Comparison of ENCODE assay signal across 11 mouse cellular contexts in the genomic region with DNA sequence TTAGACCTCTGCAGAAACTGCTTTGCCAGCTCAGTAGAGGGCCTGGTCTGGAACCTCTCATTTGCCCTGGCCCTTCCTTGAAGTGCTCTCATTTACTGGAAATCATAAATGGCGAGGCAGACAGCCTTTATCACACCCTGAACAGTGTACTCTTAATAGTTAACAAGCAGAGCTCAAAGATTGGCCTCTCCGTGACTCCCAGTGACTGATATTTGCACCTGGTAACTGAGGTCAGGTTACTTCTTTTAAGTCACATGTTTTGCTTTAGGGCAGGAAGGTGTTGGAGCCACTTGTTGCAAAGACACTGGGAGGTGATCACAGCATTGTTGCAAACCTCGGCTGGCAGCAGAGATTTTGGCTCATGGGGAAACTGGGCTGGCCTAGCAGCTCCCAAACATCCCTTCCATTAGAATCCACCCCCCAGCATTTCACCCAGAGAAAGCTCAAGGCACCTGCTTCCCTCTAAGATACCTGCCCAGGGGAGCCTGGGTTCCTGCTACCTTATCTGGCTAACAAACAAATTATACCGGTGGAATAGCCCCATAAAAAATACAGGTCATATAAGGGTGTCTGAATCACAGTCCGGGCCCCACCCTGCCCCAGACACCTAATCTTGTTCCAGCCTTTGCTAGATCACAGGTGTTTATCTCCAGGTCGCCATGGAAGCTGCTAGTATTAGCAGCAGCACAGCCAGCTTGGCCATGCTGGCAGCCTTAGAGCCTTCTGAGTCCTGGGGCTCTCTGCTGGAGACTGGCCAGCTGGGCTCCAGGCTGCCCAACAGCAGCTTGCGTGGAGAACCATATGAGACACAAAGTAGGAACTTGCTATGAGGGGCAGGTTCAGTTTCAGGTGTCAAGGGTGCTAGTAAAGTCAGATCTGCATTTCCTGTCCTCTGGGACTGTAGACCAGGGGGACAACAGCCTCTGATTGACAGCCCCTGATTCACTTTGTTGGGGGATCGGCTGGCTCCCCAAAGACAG. TPM values are rescaled to one million over a fixed set of nuclear protein-coding genes. Genes with fewer than 3 reads are reported as not detected.
DNase-seq lines count a peak whose midpoint lies in the region; ATAC-seq and TF ChIP-seq lines count a peak whose summit lies in the region.
"Had no signal": no experiment of that assay in that cellular context is flagged by ENCODE, and none has a peak within 500 bp of the region (broad histone marks: within the 10 kb centered on the region; RNA-seq: fewer than 3 reads in every experiment).

No protein-coding gene starts in this region.

- H3K4me1 ChIP-seq in kidney, postnatal 0 days (replicated peaks; ENCODE audit: insufficient read depth, low read length): no peaks in the 10 kb centered on the region
- peaks cover 3% of the 10 kb centered on the region for H3K4me1 ChIP-seq in ES-Bruce4 (ENCODE audit: control insufficient read depth, insufficient read depth, low read length)
- no peaks in the 10 kb centered on the region for H3K4me1 ChIP-seq in hindbrain, embryonic 11.5 days (replicated peaks; ENCODE audit: control insufficient read depth, insufficient read depth, low read length)

- 0 out of 2 replicates have a peak, but pooled peaks have one; percentile 14 for TF ChIP-seq EP300 in ES-Bruce4 (IDR thresholded peaks at IDR 0.05; ENCODE audit: insufficient read depth, low read depth, low read length)

- no peak for ATAC-seq in kidney, postnatal 0 days (replicated peaks; ENCODE audit: low FRiP score, low read depth)
- no peak for ATAC-seq in hindbrain, embryonic 11.5 days (ENCODE audit: low FRiP score)
- ATAC-seq: forebrain, postnatal 0 days had no signal

- TF ChIP-seq POLR2A in ES-Bruce4 (IDR thresholded peaks at IDR 0.05; ENCODE audit: insufficient read depth, low read length): no peak

- no peak overlapping the region for H3K27ac ChIP-seq in kidney, postnatal 0 days
- H3K27ac ChIP-seq in ES-Bruce4 (ENCODE audit: insufficient read depth, low read length): no peak overlapping the region
- H3K27ac ChIP-seq in hindbrain, embryonic 11.5 days (ENCODE audit: low read depth, low read length): no peak overlapping the region
- H3K27ac ChIP-seq: hindbrain, embryonic 10.5 days; left cerebral cortex, adult 2 months had no signal

- DNase-seq in kidney, postnatal 0 days (ENCODE audit: low spot score): peak; percentile 23
- no peak for DNase-seq in kidney, postnatal 25 days
- peak; percentile 46 for DNase-seq in CD4-positive, CD25-positive, alpha-beta regulatory T cell, adult 2 months (ENCODE audit: low read depth, low spot score)
- DNase-seq in kidney, postnatal 36 days: peak; percentile 33 to 37
- DNase-seq in hindbrain, embryonic 11.5 days (ENCODE audit: low spot score): no peak
- DNase-seq in layer of hippocampus, postnatal 10 days (ENCODE audit: low spot score in 2 of 2): no peak
- DNase-seq: forebrain, postnatal 0 days; lung, postnatal 36 days had no signal

- no peak overlapping the region for H3K9ac ChIP-seq in kidney, postnatal 0 days (ENCODE audit: low read depth, low read length)
- no peak overlapping the region for H3K9ac ChIP-seq in ES-Bruce4 (ENCODE audit: low read depth, poor library complexity, severe bottlenecking)
- no peak overlapping the region for H3K9ac ChIP-seq in hindbrain, embryonic 11.5 days (ENCODE audit: low read depth, low read length)
- H3K9ac ChIP-seq: forebrain, postnatal 0 days had no signal

- 48% methylated on average over 8 of the region's 8 CpGs for WGBS in kidney, postnatal 0 days
- WGBS in hindbrain, embryonic 11.5 days: 70% methylated on average over 8 of the region's 8 CpGs

- no peak overlapping the region for H3K4me2 ChIP-seq in kidney, postnatal 0 days (ENCODE audit: low read length)
- no peak overlapping the region for H3K4me2 ChIP-seq in hindbrain, embryonic 11.5 days (replicated peaks; ENCODE audit: low read depth, low read length)

- no peaks in the 10 kb centered on the region for H3K27me3 ChIP-seq in kidney, postnatal 0 days (ENCODE audit: insufficient read depth, low read length)
- H3K27me3 ChIP-seq in ES-Bruce4 (ENCODE audit: control insufficient read depth, insufficient read depth, low read length, poor library complexity, severe bottlenecking): no peaks in the 10 kb centered on the region
- no peaks in the 10 kb centered on the region for H3K27me3 ChIP-seq in hindbrain, embryonic 11.5 days (ENCODE audit: control insufficient read depth, insufficient read depth, low read length)

- H3K36me3 ChIP-seq in kidney, postnatal 0 days (ENCODE audit: insufficient read depth, low read length): no peaks in the 10 kb centered on the region
- no peaks in the 10 kb centered on the region for H3K36me3 ChIP-seq in ES-Bruce4 (ENCODE audit: control insufficient read depth, insufficient read depth, low read length, poor library complexity, severe bottlenecking)
- no peaks in the 10 kb centered on the region for H3K36me3 ChIP-seq in hindbrain, embryonic 11.5 days (ENCODE audit: control insufficient read depth, insufficient read depth, low read length)
- H3K36me3 ChIP-seq: hindbrain, embryonic 10.5 days had no signal

- no peaks in the 10 kb centered on the region for H3K9me3 ChIP-seq in kidney, postnatal 0 days (replicated peaks; ENCODE audit: low read length)
- H3K9me3 ChIP-seq in ES-Bruce4 (replicated peaks; ENCODE audit: control insufficient read depth, insufficient read depth, low read length, poor library complexity, severe bottlenecking): no peaks in the 10 kb centered on the region
- no peaks in the 10 kb centered on the region for H3K9me3 ChIP-seq in hindbrain, embryonic 11.5 days (ENCODE audit: control insufficient read depth, low read length)
- H3K9me3 ChIP-seq: hindbrain, embryonic 10.5 days had no signal

- TF ChIP-seq CTCF in kidney, postnatal 0 days (IDR thresholded peaks at IDR 0.05; ENCODE audit: low read depth): no peak
- TF ChIP-seq CTCF in ES-Bruce4 (IDR thresholded peaks at IDR 0.05; ENCODE audit: low read depth, low read length): no peak

- no peak overlapping the region for H3K4me3 ChIP-seq in kidney, postnatal 0 days (replicated peaks; ENCODE audit: low read depth, low read length)
- H3K4me3 ChIP-seq in ES-Bruce4 (ENCODE audit: low read depth, low read length): no peak overlapping the region
- no peak overlapping the region for H3K4me3 ChIP-seq in hindbrain, embryonic 11.5 days (ENCODE audit: low read depth, low read length)
- H3K4me3 ChIP-seq: hindbrain, embryonic 10.5 days; left cerebral cortex, adult 2 months had no signal

RNA-seq across cellular contexts. Expression of gene Gm12216, which starts 19.1 kb away (rescaled TPM):
- 2.0 and 2.3 TPM in 2 replicates for polyA plus RNA-seq in kidney, postnatal 0 days (2015; fragmentation: Nextera tagmentation; extraction: Ambion mirVana)
- 1.1 and 2.8 TPM in 2 replicates for polyA plus RNA-seq in ES-Bruce4 (2011; ENCODE audit: insufficient read depth, insufficient read length, low read depth, missing spikeins)
- polyA plus RNA-seq in hindbrain, embryonic 11.5 days (2014; fragmentation: Nextera tagmentation; extraction: Ambion mirVana): 0.21 TPM in 1 of 2 replicates, not detected in the other
- 1 to 10 TPM; 1.4 to 3.6 TPM for total RNA-seq in layer of hippocampus, postnatal 10 days (2021)
- total RNA-seq: forebrain, postnatal 0 days had no signal

RNA-seq across cellular contexts. Expression of gene Slc22a5, which starts 51.5 kb away (rescaled TPM):
- 32.0 and 36.4 TPM in 2 replicates for polyA plus RNA-seq in kidney, postnatal 0 days (2015; fragmentation: Nextera tagmentation; extraction: Ambion mirVana)
- 7.0 and 7.7 TPM in 2 replicates for polyA plus RNA-seq in ES-Bruce4 (2011; ENCODE audit: insufficient read depth, insufficient read length, low read depth, missing spikeins)
- 7.8 and 8.1 TPM in 2 replicates for polyA plus RNA-seq in hindbrain, embryonic 11.5 days (2014; fragmentation: Nextera tagmentation; extraction: Ambion mirVana)
- total RNA-seq in layer of hippocampus, postnatal 10 days (2021): 10 to 100 TPM; 13.3 to 15.8 TPM

Comparison
In these comparisons a context has a peak if more than half of its experiments do, and no peak if none do; other contexts are left out.
1. DNase-seq: peak in kidney, postnatal 0 days (single experiment), CD4-positive, CD25-positive, alpha-beta regulatory T cell, adult 2 months (single experiment) and kidney, postnatal 36 days (2 of 2); none in kidney, postnatal 25 days (0 of 2), hindbrain, embryonic 11.5 days (single experiment) and layer of hippocampus, postnatal 10 days (0 of 2).